Mouse (Mus musculus): ENCODE results near the gene Lrch3.

Lrch3 gene

GRCm38 (mm10) chr16:32984631-32985030 is 70.7 kb downstream of the Lrch3 start:
- DNase-seq (ENCODE audit: low spot score in 2 of 2), result peak in 1 of 2 experiments; percentile 2

- no peak for DNase-seq (ENCODE audit: low spot score in 2 of 2)
Observed at GRCm38 (mm10) chr16:32992158-32992557, 78.3 kb downstream of the Lrch3 start.

- DNase-seq (ENCODE audit: low spot score in 2 of 2), result no peak
Observed at GRCm38 (mm10) chr16:33005216-33005615, 91.3 kb downstream of the Lrch3 start.

- DNase-seq (ENCODE audit: low spot score in 2 of 2), result no peak
Observed at GRCm38 (mm10) chr16:33006888-33007287, 93.0 kb downstream of the Lrch3 start.

- no peak for DNase-seq (ENCODE audit: low spot score in 2 of 2)
Observed at GRCm38 (mm10) chr16:33007436-33007835, 93.5 kb downstream of the Lrch3 start.

GRCm38 (mm10) chr16:33010166-33010565 is 96.3 kb downstream of the Lrch3 start:
- DNase-seq (ENCODE audit: low spot score in 2 of 2), result no peak

- no peak for DNase-seq (ENCODE audit: low spot score in 2 of 2)
Observed at GRCm38 (mm10) chr16:33013801-33014200, 99.9 kb downstream of the Lrch3 start.

GRCm38 (mm10) chr16:33014921-33015320 is 101.0 kb downstream of the Lrch3 start:
- DNase-seq (ENCODE audit: low spot score in 2 of 2), result no peak

- no peak for DNase-seq (ENCODE audit: low spot score in 2 of 2)
Observed at GRCm38 (mm10) chr16:33015396-33015907, 101.6 kb downstream of the Lrch3 start.

- no peak for DNase-seq (ENCODE audit: low spot score in 2 of 2)
Observed at GRCm38 (mm10) chr16:33015986-33016385, 102.1 kb downstream of the Lrch3 start.

GRCm38 (mm10) chr16:33017677-33018349 is 103.9 kb downstream of the Lrch3 start:
- DNase-seq (ENCODE audit: low spot score in 2 of 2), result no peak

GRCm38 (mm10) chr16:33019117-33019770 is 105.3 kb downstream of the Lrch3 start:
- peak in 1 of 2 experiments; percentile 18 for DNase-seq (ENCODE audit: low spot score in 2 of 2)

GRCm38 (mm10) chr16:33021381-33021780 is 107.5 kb downstream of the Lrch3 start:
- no peak for DNase-seq (ENCODE audit: low spot score in 2 of 2)

GRCm38 (mm10) chr16:33023750-33024149 is 109.8 kb downstream of the Lrch3 start:
- DNase-seq (ENCODE audit: low spot score in 2 of 2), result peak; percentile 67 to 75

GRCm38 (mm10) chr16:33024456-33025104 is 110.7 kb downstream of the Lrch3 start:
- no peak for DNase-seq (ENCODE audit: low spot score in 2 of 2)

GRCm38 (mm10) chr16:33026357-33026756 is 112.5 kb downstream of the Lrch3 start:
- no peak for DNase-seq (ENCODE audit: low spot score in 2 of 2)

- no peak for DNase-seq (ENCODE audit: low spot score in 2 of 2)
Observed at GRCm38 (mm10) chr16:33036006-33036405, 122.1 kb downstream of the Lrch3 start.

GRCm38 (mm10) chr16:33042682-33043081 is 128.8 kb downstream of the Lrch3 start:
- no peak for DNase-seq (ENCODE audit: low spot score in 2 of 2)

- no peak for DNase-seq (ENCODE audit: low spot score in 2 of 2)
Observed at GRCm38 (mm10) chr16:33043268-33043667, 129.4 kb downstream of the Lrch3 start.

GRCm38 (mm10) chr16:33048004-33048403 is 134.1 kb downstream of the Lrch3 start:
- no peak for DNase-seq (ENCODE audit: low spot score in 2 of 2)

GRCm38 (mm10) chr16:33048686-33049085 is 134.8 kb downstream of the Lrch3 start:
- no peak for DNase-seq (ENCODE audit: low spot score in 2 of 2)

- DNase-seq (ENCODE audit: low spot score in 2 of 2), result no peak
Observed at GRCm38 (mm10) chr16:33049809-33050208, 135.9 kb downstream of the Lrch3 start.

- DNase-seq (ENCODE audit: low spot score in 2 of 2), result no peak
Observed at GRCm38 (mm10) chr16:33053141-33053540, 139.2 kb downstream of the Lrch3 start.

Data from urinary bladder, adult 18-20 months (tissue).